Mouse (Mus musculus) WW6 (cell line): ENCODE results near the gene Acot11.
A peak's percentile ranks its signal among the peaks of the same experiment; 100 is the strongest.
"Not testable (repeated sequence)": the region's sequence is repeated elsewhere in the genome, so short reads cannot be mapped to it uniquely, and the experiment has no call there.

Experiments
- DNase-seq: peaks from one replicate; pipeline ENCODE4 v3.0.0-alpha.2; 2013; ENCODE audit warnings: low read depth, low spot score

The Acot11 gene

GRCm38 (mm10) chr4:106778116-106778788 lies 26.5 kb downstream of the Acot11 start:
- DNase-seq: no peak

GRCm38 (mm10) chr4:106776998-106777397 lies 27.8 kb downstream of the Acot11 start:
- no peak for DNase-seq

GRCm38 (mm10) chr4:106775767-106776166 lies 29.0 kb downstream of the Acot11 start:
- not testable (repeated sequence) for DNase-seq

- DNase-seq: no peak
Measured at GRCm38 (mm10) chr4:106772558-106772957, 32.2 kb downstream of the Acot11 start.

GRCm38 (mm10) chr4:106769306-106769705 lies 35.5 kb downstream of the Acot11 start:
- no peak for DNase-seq

GRCm38 (mm10) chr4:106764166-106764565 lies 40.6 kb downstream of the Acot11 start:
- DNase-seq: no peak

GRCm38 (mm10) chr4:106751726-106752125 lies 53.1 kb downstream of the Acot11 start:
- DNase-seq: no peak

GRCm38 (mm10) chr4:106749699-106750098 lies 55.1 kb downstream of the Acot11 start:
- DNase-seq: peak; percentile 57

- no peak for DNase-seq
Measured at GRCm38 (mm10) chr4:106747001-106747580, 57.7 kb downstream of the Acot11 start.

GRCm38 (mm10) chr4:106745862-106746261 lies 58.9 kb downstream of the Acot11 start:
- no peak for DNase-seq

- no peak for DNase-seq
Measured at GRCm38 (mm10) chr4:106737904-106738303, 66.9 kb downstream of the Acot11 start.

GRCm38 (mm10) chr4:106736884-106737283 lies 67.9 kb downstream of the Acot11 start:
- not testable (repeated sequence) for DNase-seq

- no peak for DNase-seq
Measured at GRCm38 (mm10) chr4:106733636-106734035, 71.2 kb downstream of the Acot11 start, which contains the start of gene Fam151a. Fam151a (plus strand) TSS chr4:106733889.

GRCm38 (mm10) chr4:106730814-106731213 lies 74.0 kb downstream of the Acot11 start, which contains the start of gene Mroh7:
Mroh7 (minus strand) TSS chr4:106730925.
- DNase-seq: no peak

- no peak for DNase-seq
Measured at GRCm38 (mm10) chr4:106720631-106721030, 84.2 kb downstream of the Acot11 start.

GRCm38 (mm10) chr4:106713622-106714021 lies 91.2 kb downstream of the Acot11 start:
- no peak for DNase-seq

- DNase-seq: peak; percentile 40
Measured at GRCm38 (mm10) chr4:106708408-106708807, 96.4 kb downstream of the Acot11 start.

GRCm38 (mm10) chr4:106707957-106708356 lies 96.8 kb downstream of the Acot11 start:
- DNase-seq: peak; percentile 18

- DNase-seq: no peak
Measured at GRCm38 (mm10) chr4:106705096-106705665, 99.6 kb downstream of the Acot11 start.

- no peak for DNase-seq
Measured at GRCm38 (mm10) chr4:106704416-106704815, 100.4 kb downstream of the Acot11 start.

GRCm38 (mm10) chr4:106703956-106704355 lies 100.8 kb downstream of the Acot11 start:
- no peak for DNase-seq

GRCm38 (mm10) chr4:106700798-106701197 lies 104.0 kb downstream of the Acot11 start:
- DNase-seq: no peak

GRCm38 (mm10) chr4:106699989-106700388 lies 104.8 kb downstream of the Acot11 start:
- peak; percentile 67 for DNase-seq
